Mouse (Mus musculus): ENCODE data around the gene Mapre3. TPM values are rescaled to one million over a fixed set of nuclear protein-coding genes. Genes with fewer than 3 reads are reported as not detected.

The Mapre3 gene
- total and polyA plus RNA-seq, 3 experiments = 0.28 to 2.3 (median 1.6) TPM

GRCm38 (mm10) chr5:30823091-30823490, 8.7 kb downstream of the Mapre3 start:
- Histone ChIP-seq H3K4me1 (ENCODE audit: control insufficient read depth in 1 of 2, insufficient read depth in 2 of 2) (no peaks in the 10 kb centered on the region), H3K9ac (ENCODE audit: insufficient read depth, low read depth) (no peak overlapping the region), H3K36me3 (replicated peaks in 1 of 2; ENCODE audit: control insufficient read depth in 1 of 2, insufficient read depth in 1 of 2, low read length in 1 of 2) (no peaks in the 10 kb centered on the region), H3K9me3 (replicated peaks; ENCODE audit: low read length) (no peaks in the 10 kb centered on the region), H3K4me3 (replicated peaks in 1 of 3; ENCODE audit: low read depth in 2 of 3, low read length in 2 of 3, poor library complexity in 1 of 3) (no peak overlapping the region), H3K4me2 (ENCODE audit: insufficient read depth, low read depth, poor library complexity, severe bottlenecking) (no peak overlapping the region), H3K27me3 (replicated peaks) (peaks cover 5% of the 10 kb centered on the region), H3K27ac (ENCODE audit: insufficient read depth, low read depth) (no peak overlapping the region), H3K79me2 (replicated peaks; ENCODE audit: control insufficient read depth, extremely low read depth, insufficient read depth, poor library complexity, severe bottlenecking) (no peaks in the 10 kb centered on the region)
- dilution Hi-C loops (cut with MboI; ENCODE audit: extremely low pct_ligation_motif_present, extremely low pct_unique_long_range_greater_than_20kb, low sequenced_read_pairs) (no loop called here), in situ Hi-C loops (cut with MboI; ENCODE audit: low pct_ligation_motif_present, low pct_unique_long_range_greater_than_20kb, low sequenced_read_pairs) (no loop called here)
- no peak for TF ChIP-seq CTCF (conservative IDR thresholded peaks at IDR 0.05 in 1 of 2, IDR thresholded peaks at IDR 0.05 in 1 of 2; ENCODE audit: low read depth in 2 of 2, low read length in 2 of 2)
- TF ChIP-seq SMC3 (IDR thresholded peaks at IDR 0.05; ENCODE audit: low read depth, low read length) = no peak
- TF ChIP-seq ZC3H11A (IDR thresholded peaks at IDR 0.05; ENCODE audit: low read depth, low read length) = no peak
- TF ChIP-seq CHD1 (IDR thresholded peaks at IDR 0.05; ENCODE audit: low read depth, low read length) = no peak
- TF ChIP-seq TCF12 (IDR thresholded peaks at IDR 0.05; ENCODE audit: low read depth, low read length) = no peak
- TF ChIP-seq KAT2A (IDR thresholded peaks at IDR 0.05; ENCODE audit: insufficient replicate concordance, low read length) = no peak
- DNase-seq (ENCODE audit: extremely low read depth) = no peak

GRCm38 (mm10) chr5:30824124-30824988, 9.9 kb downstream of the Mapre3 start:
- Histone ChIP-seq H3K79me2 (replicated peaks; ENCODE audit: control insufficient read depth, extremely low read depth, insufficient read depth, poor library complexity, severe bottlenecking) (no peaks in the 10 kb centered on the region), H3K9me3 (replicated peaks; ENCODE audit: low read length) (no peaks in the 10 kb centered on the region), H3K4me1 (ENCODE audit: control insufficient read depth in 1 of 2, insufficient read depth in 2 of 2) (no peaks in the 10 kb centered on the region), H3K4me2 (ENCODE audit: insufficient read depth, low read depth, poor library complexity, severe bottlenecking) (no peak overlapping the region), H3K4me3 (replicated peaks in 1 of 3; ENCODE audit: low read depth in 2 of 3, low read length in 2 of 3, poor library complexity in 1 of 3) (no peak overlapping the region), H3K27ac (ENCODE audit: insufficient read depth, low read depth) (no peak overlapping the region), H3K9ac (ENCODE audit: insufficient read depth, low read depth) (no peak overlapping the region), H3K36me3 (replicated peaks in 1 of 2; ENCODE audit: control insufficient read depth in 1 of 2, insufficient read depth in 1 of 2, low read length in 1 of 2) (no peaks in the 10 kb centered on the region), H3K27me3 (replicated peaks) (peaks cover 5% of the 10 kb centered on the region)
- dilution Hi-C loops (cut with MboI; ENCODE audit: extremely low pct_ligation_motif_present, extremely low pct_unique_long_range_greater_than_20kb, low sequenced_read_pairs) (no loop called here), in situ Hi-C loops (cut with MboI; ENCODE audit: low pct_ligation_motif_present, low pct_unique_long_range_greater_than_20kb, low sequenced_read_pairs) (no loop called here)
- DNase-seq (ENCODE audit: extremely low read depth) = no peak
- TF ChIP-seq KAT2A (IDR thresholded peaks at IDR 0.05; ENCODE audit: insufficient replicate concordance, low read length) = no peak
- TF ChIP-seq MAFK (IDR thresholded peaks at IDR 0.05; ENCODE audit: insufficient replicate concordance, low read length) = no peak
- no peak for TF ChIP-seq CHD1 (IDR thresholded peaks at IDR 0.05; ENCODE audit: low read depth, low read length)
- no peak for TF ChIP-seq POLR2A (IDR thresholded peaks at IDR 0.05; ENCODE audit: low read depth, low read length)
- no peak for TF ChIP-seq E2F4 (IDR thresholded peaks at IDR 0.05; ENCODE audit: insufficient replicate concordance, low read depth, low read length)
- TF ChIP-seq ELF1 (IDR thresholded peaks at IDR 0.05; ENCODE audit: low read depth, low read length) = no peak
- no peak for TF ChIP-seq ZC3H11A (IDR thresholded peaks at IDR 0.05; ENCODE audit: low read depth, low read length)

- in situ Hi-C loops (cut with MboI; ENCODE audit: low pct_ligation_motif_present, low pct_unique_long_range_greater_than_20kb, low sequenced_read_pairs) (no loop called here), dilution Hi-C loops (cut with MboI; ENCODE audit: extremely low pct_ligation_motif_present, extremely low pct_unique_long_range_greater_than_20kb, low sequenced_read_pairs) (no loop called here)
- no peak for DNase-seq (ENCODE audit: extremely low read depth)
- H3K4me1 ChIP-seq (ENCODE audit: control insufficient read depth in 1 of 2, insufficient read depth in 2 of 2) = no peaks in the 10 kb centered on the region
- H3K4me2 ChIP-seq (ENCODE audit: insufficient read depth, low read depth, poor library complexity, severe bottlenecking) = no peak overlapping the region
- no peaks in the 10 kb centered on the region for H3K79me2 ChIP-seq (replicated peaks; ENCODE audit: control insufficient read depth, extremely low read depth, insufficient read depth, poor library complexity, severe bottlenecking)
- H3K9me3 ChIP-seq (replicated peaks; ENCODE audit: low read length) = no peaks in the 10 kb centered on the region
- peaks cover 5% of the 10 kb centered on the region for H3K27me3 ChIP-seq (replicated peaks)
- H3K9ac ChIP-seq (ENCODE audit: insufficient read depth, low read depth) = no peak overlapping the region
- H3K36me3 ChIP-seq (replicated peaks in 1 of 2; ENCODE audit: control insufficient read depth in 1 of 2, insufficient read depth in 1 of 2, low read length in 1 of 2) = no peaks in the 10 kb centered on the region
- TF ChIP-seq USF1 (IDR thresholded peaks at IDR 0.05; ENCODE audit: low read depth, low read length) (no peak), MAX (IDR thresholded peaks at IDR 0.05; ENCODE audit: low read length) (no peak), MAFK (IDR thresholded peaks at IDR 0.05; ENCODE audit: insufficient replicate concordance, low read length) (no peak), NRF1 (IDR thresholded peaks at IDR 0.05; ENCODE audit: low read depth, low read length) (no peak), NELFE (IDR thresholded peaks at IDR 0.05; ENCODE audit: low read depth, low read length) (no peak), TBP (conservative IDR thresholded peaks at IDR 0.05; ENCODE audit: low read depth, low read length) (no peak), UBTF (IDR thresholded peaks at IDR 0.05; ENCODE audit: low read depth, low read length) (no peak), MAZ (IDR thresholded peaks at IDR 0.05; ENCODE audit: low read depth, low read length) (no peak), SIN3A (IDR thresholded peaks at IDR 0.05; ENCODE audit: low read length) (no peak), BHLHE40 (IDR thresholded peaks at IDR 0.05; ENCODE audit: low read depth, low read length) (no peak), EP300 (IDR thresholded peaks at IDR 0.05; ENCODE audit: low read length) (no peak), ETS1 (conservative IDR thresholded peaks at IDR 0.05; ENCODE audit: low read depth, low read length) (no peak)
- H3K4me3 ChIP-seq (replicated peaks in 1 of 3; ENCODE audit: low read depth in 2 of 3, low read length in 2 of 3, poor library complexity in 1 of 3) = no peak overlapping the region
- no peak overlapping the region for H3K27ac ChIP-seq (ENCODE audit: insufficient read depth, low read depth)
Observed at GRCm38 (mm10) chr5:30825166-30825565, 10.7 kb downstream of the Mapre3 start.

All from CH12.LX (cell line).